Mouse (Mus musculus): ENCODE data around the gene Capn1. TPM values are rescaled to one million over a fixed set of nuclear protein-coding genes. Genes with fewer than 3 reads are reported as not detected.

Capn1 gene
- polyA plus RNA-seq, 1 experiment from 2014 or later = 11.6 TPM

GRCm38 (mm10) chr19:6030520-6031280 is 15.0 kb upstream of the Capn1 start:
- no peaks in the 10 kb centered on the region; the same call in 1 of the 2 replicates for H3K27me3 ChIP-seq
- no peak for ATAC-seq (ENCODE audit: borderline replicate concordance, extremely low read depth, low FRiP score, low TSS enrichment)
- 61% methylated on average over 14 of the region's 14 CpGs for WGBS
- H3K9me3 ChIP-seq = no peaks in the 10 kb centered on the region
- H3K9ac ChIP-seq = no peak overlapping the region
- no peaks in the 10 kb centered on the region for H3K36me3 ChIP-seq
- no peak overlapping the region for H3K27ac ChIP-seq
- H3K4me3 ChIP-seq = no peak overlapping the region
- no peaks in the 10 kb centered on the region for H3K4me1 ChIP-seq
- no peak overlapping the region for H3K4me2 ChIP-seq

- no peaks in the 10 kb centered on the region for H3K36me3 ChIP-seq
- no peaks in the 10 kb centered on the region for H3K9me3 ChIP-seq
- no peak overlapping the region for H3K4me3 ChIP-seq
- H3K27ac ChIP-seq = no peak overlapping the region
- WGBS = 72% methylated on average over 9 of the region's 9 CpGs
- no peak overlapping the region for H3K9ac ChIP-seq
- H3K4me2 ChIP-seq = no peak overlapping the region
- ATAC-seq (ENCODE audit: borderline replicate concordance, extremely low read depth, low FRiP score, low TSS enrichment) = no peak
- no peaks in the 10 kb centered on the region for H3K4me1 ChIP-seq
- H3K27me3 ChIP-seq = no peaks in the 10 kb centered on the region; the same call in 1 of the 2 replicates
Observed at GRCm38 (mm10) chr19:6029426-6029825, 13.7 kb upstream of the Capn1 start.

GRCm38 (mm10) chr19:6028991-6029390 is 13.3 kb upstream of the Capn1 start:
- Histone ChIP-seq H3K9ac (no peak overlapping the region), H3K27ac (no peak overlapping the region), H3K27me3 (no peaks in the 10 kb centered on the region; the same call in 1 of the 2 replicates), H3K36me3 (no peaks in the 10 kb centered on the region), H3K4me2 (no peak overlapping the region), H3K9me3 (no peaks in the 10 kb centered on the region), H3K4me3 (no peak overlapping the region), H3K4me1 (peaks cover 2% of the 10 kb centered on the region; the same call in 1 of the 2 replicates)
- no peak for ATAC-seq (ENCODE audit: borderline replicate concordance, extremely low read depth, low FRiP score, low TSS enrichment)
- 64% methylated on average over 6 of the region's 6 CpGs for WGBS

GRCm38 (mm10) chr19:6023930-6024329 is 8.2 kb upstream of the Capn1 start:
- WGBS = 58% methylated on average over 7 of the region's 7 CpGs
- Histone ChIP-seq H3K9ac (no peak overlapping the region), H3K36me3 (no peaks in the 10 kb centered on the region), H3K9me3 (no peaks in the 10 kb centered on the region), H3K4me1 (peaks cover 14% of the 10 kb centered on the region), H3K4me2 (no peak overlapping the region), H3K27me3 (no peaks in the 10 kb centered on the region), H3K27ac (peak overlapping the region; percentile 53; the same call in 1 of the 2 replicates), H3K4me3 (no peak overlapping the region)
- ATAC-seq (ENCODE audit: borderline replicate concordance, extremely low read depth, low FRiP score, low TSS enrichment) = no peak

- 40% methylated on average over 8 of the region's 8 CpGs for WGBS
- Histone ChIP-seq H3K4me3 (no peak overlapping the region), H3K9ac (no peak overlapping the region), H3K27me3 (no peaks in the 10 kb centered on the region), H3K36me3 (no peaks in the 10 kb centered on the region), H3K9me3 (no peaks in the 10 kb centered on the region), H3K27ac (peak overlapping the region; percentile 53; the same call in 1 of the 2 replicates), H3K4me2 (peak overlapping the region; percentile 0; the same call in 1 of the 2 replicates), H3K4me1 (peaks cover 19% of the 10 kb centered on the region)
- 0 out of 2 replicates have a peak, but pooled peaks have one; percentile 28 for ATAC-seq (ENCODE audit: borderline replicate concordance, extremely low read depth, low FRiP score, low TSS enrichment)
Observed at GRCm38 (mm10) chr19:6023059-6023458, 7.4 kb upstream of the Capn1 start.

GRCm38 (mm10) chr19:6020276-6020675 is 4.6 kb upstream of the Capn1 start:
- no peak overlapping the region for H3K4me3 ChIP-seq
- H3K27ac ChIP-seq = no peak overlapping the region
- no peaks in the 10 kb centered on the region for H3K9me3 ChIP-seq
- H3K9ac ChIP-seq = no peak overlapping the region
- no peak for ATAC-seq (ENCODE audit: borderline replicate concordance, extremely low read depth, low FRiP score, low TSS enrichment)
- 40% methylated on average over 3 of the region's 3 CpGs for WGBS
- no peak overlapping the region for H3K4me2 ChIP-seq
- 0 out of 2 replicates have a peak, but pooled peaks cover 5% of the 10 kb centered on the region for H3K27me3 ChIP-seq
- H3K36me3 ChIP-seq = no peaks in the 10 kb centered on the region
- H3K4me1 ChIP-seq = peaks cover 30% of the 10 kb centered on the region

GRCm38 (mm10) chr19:6018142-6019089 is 2.7 kb upstream of the Capn1 start:
- peaks cover 26% of the 10 kb centered on the region for H3K4me1 ChIP-seq
- no peaks in the 10 kb centered on the region for H3K36me3 ChIP-seq
- no peak overlapping the region for H3K4me3 ChIP-seq
- no peak overlapping the region for H3K9ac ChIP-seq
- H3K27me3 ChIP-seq = 0 out of 2 replicates have a peak, but pooled peaks cover 5% of the 10 kb centered on the region
- H3K27ac ChIP-seq = no peak overlapping the region
- H3K4me2 ChIP-seq = no peak overlapping the region
- H3K9me3 ChIP-seq = no peaks in the 10 kb centered on the region
- 31% methylated on average over 15 of the region's 15 CpGs for WGBS
- ATAC-seq (ENCODE audit: borderline replicate concordance, extremely low read depth, low FRiP score, low TSS enrichment) = no peak

GRCm38 (mm10) chr19:6016532-6016931 is 835 bp upstream of the Capn1 start:
- Histone ChIP-seq H3K27ac (no peak overlapping the region), H3K4me2 (peak overlapping the region; percentile 17; the same call in 1 of the 2 replicates), H3K9ac (no peak overlapping the region), H3K27me3 (0 out of 2 replicates have a peak, but pooled peaks cover 5% of the 10 kb centered on the region), H3K9me3 (no peaks in the 10 kb centered on the region), H3K36me3 (no peaks in the 10 kb centered on the region), H3K4me1 (peaks cover 24% of the 10 kb centered on the region), H3K4me3 (no peak overlapping the region)
- 46% methylated on average over 7 of the region's 7 CpGs for WGBS
- ATAC-seq (ENCODE audit: borderline replicate concordance, extremely low read depth, low FRiP score, low TSS enrichment) = no peak

- WGBS = 2% methylated on average over 17 of the region's 18 CpGs
- peak; percentile 83 for ATAC-seq (ENCODE audit: borderline replicate concordance, extremely low read depth, low FRiP score, low TSS enrichment)
Observed at GRCm38 (mm10) chr19:6014991-6015510, 646 bp downstream of the Capn1 start.

GRCm38 (mm10) chr19:6013691-6014090 is 2.0 kb downstream of the Capn1 start:
- Histone ChIP-seq H3K9me3 (no peaks in the 10 kb centered on the region), H3K27ac (no peak overlapping the region), H3K9ac (no peak overlapping the region), H3K36me3 (peaks cover 1% of the 10 kb centered on the region; the same call in 1 of the 2 replicates), H3K4me1 (peaks cover 20% of the 10 kb centered on the region), H3K4me3 (no peak overlapping the region), H3K4me2 (no peak overlapping the region), H3K27me3 (0 out of 2 replicates have a peak, but pooled peaks cover 5% of the 10 kb centered on the region)
- WGBS = 92% methylated on average over 10 of the region's 10 CpGs
- ATAC-seq (ENCODE audit: borderline replicate concordance, extremely low read depth, low FRiP score, low TSS enrichment) = no peak

More at GRCm38 (mm10) chr19:6014991-6015510, 646 bp downstream of the Capn1 start:
- Histone ChIP-seq H3K4me3 (peak overlapping the region; percentile 54), H3K27me3 (0 out of 2 replicates have a peak, but pooled peaks cover 5% of the 10 kb centered on the region), H3K4me1 (peaks cover 20% of the 10 kb centered on the region), H3K36me3 (no peaks in the 10 kb centered on the region), H3K9ac (peak overlapping the region; percentile 66), H3K27ac (peak overlapping the region; percentile 48; the same call in 1 of the 2 replicates), H3K4me2 (peak overlapping the region; percentile 88), H3K9me3 (no peaks in the 10 kb centered on the region)

- peaks cover 6% of the 10 kb centered on the region; the same call in 1 of the 2 replicates for H3K36me3 ChIP-seq
- H3K27ac ChIP-seq = no peak overlapping the region
- H3K4me1 ChIP-seq = no peaks in the 10 kb centered on the region
- H3K9ac ChIP-seq = no peak overlapping the region
- H3K4me3 ChIP-seq = no peak overlapping the region
- 76% methylated on average over 8 of the region's 8 CpGs for WGBS
- ATAC-seq (ENCODE audit: borderline replicate concordance, extremely low read depth, low FRiP score, low TSS enrichment) = no peak
- no peak overlapping the region for H3K4me2 ChIP-seq
- H3K9me3 ChIP-seq = no peaks in the 10 kb centered on the region
- no peaks in the 10 kb centered on the region for H3K27me3 ChIP-seq
Observed at GRCm38 (mm10) chr19:6009137-6009536, 6.6 kb downstream of the Capn1 start.

Measured in lung, embryonic 15.5 days (tissue).